Mouse (Mus musculus): ENCODE results near the gene Fcf1.

Gene Fcf1

DNA sequence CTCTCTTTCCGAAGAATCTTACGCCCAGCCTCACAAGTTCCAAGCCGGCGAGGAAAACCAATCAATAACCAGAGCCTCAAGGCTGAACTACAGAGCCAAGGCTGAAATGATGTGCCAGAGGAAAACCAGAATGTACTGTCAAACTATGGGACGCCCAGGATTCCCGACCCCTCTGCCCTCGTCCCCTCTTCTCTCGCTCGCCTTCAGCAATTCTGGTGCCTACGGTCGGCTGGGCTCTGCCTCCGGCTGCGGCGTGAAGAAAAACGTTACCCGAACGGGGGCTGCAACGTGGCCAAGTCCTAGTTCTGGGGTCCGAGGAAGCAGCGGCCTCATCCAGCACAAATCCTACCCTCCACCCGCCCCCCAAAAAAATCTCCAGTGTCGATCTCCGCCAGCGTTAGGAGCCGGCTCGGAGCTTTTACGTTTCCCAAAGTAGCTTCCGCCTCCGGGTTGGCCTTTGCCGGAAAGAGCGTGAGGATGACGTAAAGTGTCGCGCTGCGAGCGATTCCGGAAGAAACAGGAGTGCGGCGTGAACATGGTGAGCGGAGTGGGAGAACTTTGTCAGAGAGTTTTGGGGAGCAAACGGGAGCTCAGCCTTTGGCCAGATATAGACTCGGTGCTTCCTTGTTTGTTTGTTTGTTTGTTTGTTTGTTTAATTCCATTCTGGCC, at the start of gene Fcf1, which contains the start of gene Arel1:
Gene Fcf1, plus strand, starts transcription at position 470 of the 669 bp plus-strand sequence.
Gene Arel1, minus strand, starts transcription at position 473 of the 669 bp plus-strand sequence.
- DNase-seq = peak; percentile 92 to 95

DNA sequence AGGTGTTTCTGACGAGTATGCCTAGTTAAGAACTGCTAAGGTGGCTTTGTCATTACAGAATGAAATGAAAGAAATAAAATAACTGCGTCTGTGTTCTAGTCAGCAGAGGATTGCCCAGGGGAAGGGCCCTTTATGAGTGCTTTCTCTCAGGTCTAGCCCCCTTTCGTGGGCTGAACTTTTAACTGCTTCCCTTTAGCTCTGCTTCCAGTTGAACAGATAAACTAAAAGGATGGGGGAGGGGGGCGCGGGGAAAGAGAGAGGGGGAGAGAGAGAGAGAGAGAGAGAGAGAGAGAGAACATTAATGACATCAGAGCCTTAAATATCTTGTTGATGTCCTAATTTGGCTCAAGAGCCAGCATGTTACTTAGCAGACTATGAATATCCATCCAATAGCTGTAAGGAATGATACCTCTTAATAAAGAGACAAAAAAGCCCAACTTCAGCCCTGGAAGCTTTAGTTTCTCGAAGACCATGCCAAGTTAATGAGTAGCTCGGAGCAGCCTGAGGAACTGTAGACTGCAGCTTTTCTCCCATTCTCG, 48.7 kb upstream of the Fcf1 start:
- no peak for DNase-seq

DNA sequence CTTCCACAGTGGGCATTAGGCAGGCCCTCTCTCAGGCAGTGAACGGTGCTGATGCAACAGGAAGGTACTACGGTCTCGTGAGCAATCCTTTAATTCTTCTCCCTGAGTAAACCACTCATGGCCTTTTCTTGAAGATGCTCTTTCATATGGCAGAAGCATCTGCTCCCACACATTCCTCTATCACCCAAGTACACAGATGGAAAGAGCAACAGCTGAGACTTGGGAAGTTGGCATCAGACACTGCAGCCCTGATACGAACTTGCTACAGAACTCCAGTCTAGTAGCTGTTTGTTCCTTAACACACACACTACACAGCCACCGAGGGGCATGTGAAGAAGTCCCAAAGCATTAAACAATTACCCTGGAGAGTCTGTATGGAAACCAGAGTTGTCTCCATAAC, 46.4 kb upstream of the Fcf1 start:
- no peak for DNase-seq

DNA sequence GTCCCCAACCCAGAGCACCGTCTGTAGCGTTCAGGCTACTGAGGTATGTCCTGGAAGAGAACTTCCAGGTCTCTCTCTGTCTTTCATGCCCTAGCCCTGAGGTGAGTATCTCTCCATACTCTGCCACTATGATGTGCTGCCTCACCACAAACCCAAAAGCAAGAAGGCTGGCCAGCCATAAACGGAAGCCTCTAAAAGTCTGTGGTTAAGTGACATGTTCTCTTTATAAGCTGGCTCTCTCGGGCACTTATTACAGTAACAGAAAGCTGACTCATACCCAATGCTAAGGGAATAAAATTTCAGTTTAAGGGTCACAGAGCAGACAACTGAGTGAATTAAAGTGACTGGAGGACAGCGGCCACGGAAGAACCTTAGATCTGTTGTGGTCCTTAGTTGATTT, 44.2 kb upstream of the Fcf1 start:
- no peak for DNase-seq

DNA sequence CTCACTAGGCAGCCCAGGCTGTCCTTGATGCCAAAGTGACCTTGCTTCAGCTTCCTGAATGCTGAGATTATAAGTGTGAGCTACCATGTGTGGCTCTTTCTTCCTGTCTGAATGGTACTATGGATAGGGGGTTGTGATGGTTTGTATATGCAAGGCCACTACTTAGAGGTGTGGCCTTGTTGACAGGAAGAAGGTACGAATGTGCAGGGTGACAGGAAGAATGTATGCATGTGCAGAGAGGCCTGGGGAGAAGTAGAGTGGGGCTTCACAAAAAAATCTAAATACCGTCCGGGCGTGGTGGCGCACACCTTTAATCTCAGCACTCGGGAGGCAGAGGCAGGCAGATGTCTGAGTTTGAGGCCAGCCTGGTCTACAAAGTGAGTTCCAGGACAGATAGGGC, 38.5 kb upstream of the Fcf1 start:
- no peak for DNase-seq

DNA sequence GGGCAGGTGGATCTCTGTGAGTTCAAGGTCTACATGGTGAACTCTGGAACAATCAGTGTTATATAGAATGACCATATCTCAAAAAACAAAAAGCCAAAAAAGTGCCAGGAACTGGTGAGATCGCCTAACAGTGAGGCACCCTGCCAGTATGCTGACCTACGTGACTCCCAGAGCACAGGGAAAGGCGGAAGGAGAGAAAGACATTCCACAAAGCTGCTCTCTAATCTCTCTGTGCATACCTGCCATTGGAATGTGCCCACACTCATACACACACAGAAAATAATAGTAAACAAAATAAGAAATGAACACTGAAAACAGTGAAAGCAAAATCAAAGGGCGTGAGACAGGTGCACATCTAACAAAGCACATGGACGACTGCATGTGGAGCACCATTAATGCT, 35.4 kb upstream of the Fcf1 start:
- DNase-seq = no peak

DNA sequence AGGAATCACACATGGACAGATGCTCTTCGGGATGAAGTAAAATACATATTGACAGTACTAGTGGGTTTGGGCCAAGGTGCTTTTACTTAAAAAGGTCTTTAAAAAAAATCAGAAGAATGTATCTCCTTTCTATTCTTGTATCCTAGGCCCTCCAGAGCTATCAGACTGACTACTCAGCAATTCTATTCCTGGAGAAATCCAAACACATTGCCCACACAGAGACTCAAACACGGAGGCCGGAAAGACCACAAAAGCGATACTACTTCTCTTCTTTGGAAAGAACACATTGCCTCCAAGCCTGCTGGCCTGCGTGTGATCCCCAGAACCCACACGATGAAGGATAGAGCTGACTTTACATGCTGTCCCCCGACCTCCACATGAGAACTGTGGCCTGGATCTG, 31.6 kb upstream of the Fcf1 start:
- DNase-seq = no peak

DNA sequence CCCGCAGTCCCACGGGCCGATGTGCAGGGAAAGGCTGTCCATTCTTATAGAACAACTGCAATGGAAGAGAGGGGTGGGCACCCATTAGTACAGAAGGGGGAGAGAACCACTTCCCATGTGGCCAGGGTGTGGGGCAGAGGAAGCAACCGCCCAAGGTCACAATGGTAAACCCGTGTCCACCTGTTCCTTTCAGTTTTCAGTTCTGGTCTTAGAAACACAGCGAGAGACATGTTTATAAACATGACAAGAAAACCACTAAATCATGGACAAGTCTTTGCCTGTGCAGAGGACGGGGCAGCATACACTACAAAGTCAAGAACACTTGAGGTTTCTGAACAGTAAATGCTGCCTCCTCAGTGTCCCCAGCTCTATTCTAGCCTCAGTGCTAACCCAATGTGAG, 30.4 kb upstream of the Fcf1 start:
- DNase-seq = no peak

DNA sequence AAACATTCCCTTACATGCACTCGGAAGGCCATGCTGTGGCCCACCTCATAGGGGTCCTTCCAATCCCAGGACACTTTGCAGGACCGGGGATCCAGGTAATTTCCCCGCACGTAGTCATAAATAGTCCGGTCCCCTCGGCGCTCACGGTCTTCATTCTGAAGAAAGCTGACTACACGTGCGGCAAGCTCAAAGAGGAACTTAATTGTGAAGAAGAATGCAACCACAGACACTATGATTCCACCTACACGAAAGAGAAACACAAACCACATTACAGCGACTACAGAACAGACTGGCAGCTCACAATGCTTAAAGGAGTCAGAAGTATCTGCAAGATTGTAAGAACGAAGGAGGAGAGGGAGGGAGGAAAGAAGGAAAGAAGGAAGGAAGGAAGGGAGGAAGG, 29.0 kb upstream of the Fcf1 start:
- no peak for DNase-seq

DNA sequence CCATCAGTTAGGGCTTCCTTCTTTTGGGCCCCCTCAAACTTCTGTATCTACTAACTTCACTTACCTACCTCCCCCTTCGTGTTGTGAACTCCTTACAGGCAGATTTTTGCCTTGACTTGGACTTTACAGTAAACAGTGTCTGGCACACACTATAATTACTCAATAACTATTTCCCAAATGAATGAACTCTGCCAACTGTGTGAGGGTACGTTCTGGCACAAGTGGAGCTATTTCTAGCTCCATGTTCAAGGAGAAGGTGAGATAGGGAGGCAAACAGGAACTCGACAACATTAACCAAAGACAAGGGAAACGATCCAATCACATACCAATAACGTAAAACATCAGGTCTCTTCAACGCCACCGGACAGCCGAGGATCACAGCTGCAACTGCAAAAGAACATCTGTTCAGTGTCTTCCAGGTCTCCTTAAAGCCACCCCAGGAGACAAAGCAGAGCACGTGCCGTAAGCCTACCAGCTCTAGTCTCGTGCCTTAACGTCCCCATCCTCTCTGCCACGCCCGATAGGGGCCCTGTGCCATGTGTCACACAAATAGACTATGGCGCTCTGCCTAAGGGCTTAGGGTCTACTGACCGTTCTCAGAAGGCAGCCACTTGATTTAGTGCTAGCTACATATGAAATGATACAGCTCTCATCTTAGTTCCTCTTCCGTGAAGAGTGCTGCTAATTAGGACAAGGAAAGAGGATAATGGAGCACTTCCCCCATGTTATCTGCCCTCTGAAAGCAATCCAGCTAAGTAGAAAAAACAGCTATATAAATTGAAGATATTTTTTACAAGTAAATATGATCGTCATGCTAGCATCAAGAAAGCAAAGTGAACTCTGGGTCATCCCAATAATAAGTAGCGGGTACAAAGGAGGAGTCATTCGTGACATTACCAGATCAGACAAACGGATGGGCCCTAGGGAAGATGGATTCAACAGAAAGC, 27.4 kb upstream of the Fcf1 start:
- DNase-seq = no peak

DNA sequence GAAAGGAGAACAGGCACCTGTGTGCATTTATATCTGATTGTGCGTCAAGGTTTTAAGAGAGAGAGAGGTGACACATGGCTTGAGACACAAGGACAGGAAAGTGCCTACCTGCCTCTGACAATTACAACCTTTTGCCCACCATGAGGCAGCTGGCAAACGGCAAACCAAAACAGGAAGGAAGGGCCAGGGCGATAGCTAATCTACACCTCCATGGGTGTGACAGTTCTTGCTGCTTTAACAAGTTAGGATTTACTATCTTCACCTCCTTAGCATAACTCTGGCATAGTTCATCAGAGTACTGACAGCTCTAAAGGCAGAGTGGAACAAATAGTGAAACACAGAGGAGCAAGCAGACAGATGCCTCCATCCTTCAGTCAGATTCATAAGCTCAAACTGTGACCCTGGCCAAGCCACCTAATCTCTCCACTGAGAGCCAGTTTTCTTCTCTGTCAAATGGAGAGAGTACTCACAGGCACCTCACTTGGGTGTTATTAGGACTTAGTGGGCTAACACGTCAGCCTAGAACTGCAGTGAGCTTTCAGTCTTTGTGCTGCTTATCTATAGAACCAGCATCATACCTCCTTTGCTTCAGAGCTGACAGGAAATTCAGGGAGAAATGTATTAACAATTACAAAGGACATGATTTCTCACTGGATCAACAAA, 26.4 kb upstream of the Fcf1 start:
- DNase-seq = no peak

DNA sequence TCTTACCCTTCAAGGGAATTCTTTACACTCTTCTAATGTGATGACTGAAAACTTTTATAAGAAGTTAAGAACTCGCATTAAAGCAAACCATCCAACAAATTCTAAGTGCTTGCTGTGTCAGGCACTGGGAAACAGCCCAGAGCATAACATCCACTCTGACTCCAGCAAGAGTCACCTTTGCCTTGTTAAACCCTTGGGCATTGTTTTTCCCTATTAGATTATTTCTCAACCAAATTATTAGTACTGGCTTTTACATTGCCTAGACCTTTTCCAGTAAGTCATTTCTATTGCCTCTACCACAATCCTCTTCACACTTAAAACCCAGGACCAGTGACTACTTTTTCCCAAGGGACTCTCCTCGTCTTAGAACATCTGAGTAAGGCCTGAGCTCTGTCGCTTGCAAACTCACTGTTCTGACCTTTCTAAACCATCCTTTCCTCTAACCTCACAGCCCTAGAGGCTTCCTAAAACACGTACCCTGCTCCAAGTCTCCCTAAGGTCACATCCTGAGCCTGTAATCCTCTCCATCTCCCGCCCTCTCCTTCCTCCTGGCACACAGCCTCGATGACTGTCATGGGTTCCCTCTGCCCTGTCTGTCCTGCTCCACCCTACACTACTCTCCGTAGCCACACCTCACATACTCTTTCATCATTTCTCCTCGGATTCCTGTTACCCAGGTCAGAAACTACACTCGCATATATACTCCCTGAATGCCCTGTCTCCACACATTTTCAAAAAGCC, 25.7 kb upstream of the Fcf1 start:
- no peak for DNase-seq

DNA sequence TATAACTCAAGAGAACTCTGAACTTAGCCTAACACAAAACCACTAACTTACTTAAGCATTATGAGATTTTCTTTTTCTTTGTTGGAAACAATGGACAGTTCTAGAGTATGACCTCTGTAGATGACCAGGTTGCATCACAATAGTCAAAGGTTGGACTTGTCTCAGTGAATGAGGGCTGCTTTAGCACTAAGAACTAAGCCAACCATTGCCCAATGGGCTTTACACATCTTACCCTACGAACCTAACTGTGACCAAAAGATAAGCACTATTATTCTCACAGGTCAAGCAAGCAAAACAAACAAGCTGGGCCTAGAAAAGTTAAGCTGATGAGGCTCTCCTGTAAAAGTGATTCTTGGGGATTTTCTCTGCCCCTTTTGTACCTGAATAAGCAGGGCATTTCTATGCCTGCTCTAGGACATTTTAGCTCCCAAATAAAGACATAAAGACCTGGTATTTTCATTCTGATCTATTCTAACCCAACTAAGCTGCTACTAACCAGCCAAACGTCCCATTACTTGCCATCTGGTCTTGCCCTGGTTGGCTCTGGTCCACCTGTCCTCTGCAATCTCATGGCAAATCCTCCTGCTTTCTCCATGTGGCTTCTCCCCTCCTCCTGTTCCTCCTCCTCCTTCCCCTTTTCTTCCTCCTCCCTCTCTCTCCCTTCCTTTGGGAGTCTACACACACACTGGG, 22.7 kb upstream of the Fcf1 start:
- no peak for DNase-seq

DNA sequence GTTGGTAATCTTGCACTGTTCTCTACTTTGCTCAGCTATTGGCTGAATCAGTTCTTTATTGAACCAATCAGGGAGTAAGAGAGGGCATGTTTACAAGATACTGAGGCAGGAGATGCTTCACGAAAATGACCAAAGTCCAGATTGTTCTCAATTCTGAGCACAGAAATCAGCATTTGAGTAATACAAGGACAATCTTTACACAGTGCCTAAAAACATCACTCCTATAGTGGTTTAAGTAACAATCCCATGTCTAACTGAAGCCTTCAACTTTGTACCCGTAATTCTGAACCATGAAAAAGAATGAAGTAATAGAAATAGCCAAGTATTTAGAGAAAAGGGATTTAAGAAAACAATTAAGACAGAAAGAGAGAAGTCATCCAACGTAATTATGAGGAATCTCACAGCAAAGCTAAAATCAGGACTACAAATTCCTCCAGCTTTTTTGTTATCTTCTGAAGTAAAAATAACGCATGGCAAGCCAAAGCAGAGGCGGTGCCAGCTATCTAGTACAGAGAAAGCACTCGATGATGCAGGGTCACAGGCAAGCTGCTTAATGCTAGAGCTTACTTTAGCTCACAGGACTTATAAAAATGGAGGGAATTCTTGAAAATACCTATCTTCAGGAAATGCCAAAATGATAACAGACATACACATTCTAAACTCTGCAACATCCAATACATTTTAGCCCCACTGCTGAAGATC, 22.0 kb upstream of the Fcf1 start:
- DNase-seq = no peak

DNA sequence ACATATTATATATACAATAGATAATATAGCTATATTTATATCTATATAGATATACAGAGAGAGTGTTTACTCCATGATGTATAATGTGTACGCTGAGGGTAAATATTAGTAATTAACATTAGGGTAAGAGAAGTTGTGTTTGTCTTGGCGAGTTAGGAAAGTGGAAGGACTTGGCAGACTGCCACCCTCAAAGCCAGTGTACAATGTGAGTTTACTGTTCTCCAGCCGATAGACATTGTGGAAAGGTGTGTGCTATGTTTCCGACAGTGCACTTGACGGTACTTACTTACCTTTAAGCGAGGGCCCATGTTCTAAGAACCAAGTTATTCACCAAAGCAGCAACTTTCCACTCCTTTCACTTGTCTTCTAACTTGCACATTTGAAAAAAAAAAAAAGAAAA, 19.9 kb upstream of the Fcf1 start:
- peak in 1 of 2 experiments; percentile 18 for DNase-seq

DNA sequence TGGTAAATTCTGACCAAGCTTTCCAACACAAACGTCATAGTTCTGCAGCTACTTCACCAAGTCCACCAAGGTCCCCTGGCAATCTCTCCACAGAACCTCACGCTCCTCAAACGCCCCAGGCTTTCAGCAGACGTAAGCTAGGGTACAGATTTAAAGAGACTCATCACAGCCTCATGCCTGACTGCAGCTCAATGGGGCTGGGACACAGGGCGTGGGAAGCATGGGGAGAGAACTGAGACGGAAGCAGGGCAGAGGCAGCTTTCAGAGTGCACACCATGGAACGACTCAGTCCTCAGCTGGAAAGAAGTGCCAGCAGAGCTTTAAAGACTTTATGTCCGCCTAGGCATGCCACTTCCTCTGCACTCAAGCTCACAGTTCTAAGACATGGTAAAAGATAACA, 19.2 kb upstream of the Fcf1 start:
- no peak for DNase-seq

DNA sequence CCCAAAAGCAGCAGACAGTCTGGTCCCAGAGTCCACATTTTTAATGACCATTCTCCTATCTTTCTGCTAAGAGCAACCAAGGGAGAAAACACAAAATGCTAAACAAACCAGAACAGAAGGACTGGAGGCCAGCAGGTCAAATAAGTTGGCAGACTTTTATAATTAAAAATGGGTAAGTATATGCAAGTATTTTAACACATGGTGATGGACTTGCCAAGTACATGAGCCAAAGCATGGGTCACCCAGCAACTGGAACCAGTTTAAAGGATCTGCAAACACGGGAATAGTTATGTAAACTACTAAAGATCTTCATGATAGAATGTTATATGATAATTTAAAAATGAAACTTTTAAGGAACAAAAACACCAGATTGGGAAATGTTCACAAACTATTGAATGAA, 18.3 kb upstream of the Fcf1 start:
- no peak for DNase-seq

DNA sequence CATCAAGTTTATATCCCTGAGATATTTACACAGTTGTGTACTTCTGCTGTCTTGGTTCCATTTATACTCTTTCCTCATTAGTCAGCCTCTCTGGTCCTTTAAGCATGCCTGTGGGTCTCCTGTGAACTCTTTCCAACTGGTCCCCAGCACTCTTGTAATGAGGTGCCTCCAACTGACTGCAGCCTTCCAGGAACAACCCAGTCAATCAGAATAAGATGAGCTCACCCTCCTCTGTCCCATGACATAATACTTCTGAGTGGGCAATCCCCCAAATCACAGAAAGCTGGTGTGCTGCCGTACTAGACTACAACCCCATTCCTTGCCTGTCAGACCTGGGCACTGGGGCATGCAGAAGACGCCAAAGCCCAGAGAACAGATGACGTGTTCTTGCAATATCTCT, 14.4 kb upstream of the Fcf1 start:
- DNase-seq = no peak

DNA sequence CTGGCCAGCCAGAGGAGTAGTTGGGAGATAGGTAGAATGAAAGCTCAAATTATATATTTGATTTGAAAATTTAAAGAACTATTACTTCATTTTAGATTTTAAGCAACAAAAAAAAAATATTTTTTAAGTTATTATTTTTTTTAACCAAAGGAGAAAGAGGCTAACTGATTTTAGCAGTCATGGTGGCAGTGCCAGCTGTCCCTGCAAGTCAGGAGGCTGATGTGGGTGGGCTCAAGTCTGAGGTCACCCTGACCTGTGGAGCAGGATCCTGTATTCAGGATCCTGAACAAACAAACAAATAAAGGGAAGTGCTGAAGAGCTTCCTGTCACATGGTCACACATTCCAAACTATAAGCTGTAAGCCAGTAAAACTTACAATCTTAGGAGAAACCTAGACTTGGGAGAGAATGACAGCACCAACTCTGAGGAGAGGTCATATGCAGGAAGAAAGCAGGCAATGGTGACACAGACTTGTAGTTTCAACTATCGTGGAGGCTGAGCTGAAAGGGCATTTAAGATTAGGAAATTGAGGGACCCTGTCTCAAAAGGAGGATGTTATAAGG, 11.8 kb upstream of the Fcf1 start:
- DNase-seq = no peak

DNA sequence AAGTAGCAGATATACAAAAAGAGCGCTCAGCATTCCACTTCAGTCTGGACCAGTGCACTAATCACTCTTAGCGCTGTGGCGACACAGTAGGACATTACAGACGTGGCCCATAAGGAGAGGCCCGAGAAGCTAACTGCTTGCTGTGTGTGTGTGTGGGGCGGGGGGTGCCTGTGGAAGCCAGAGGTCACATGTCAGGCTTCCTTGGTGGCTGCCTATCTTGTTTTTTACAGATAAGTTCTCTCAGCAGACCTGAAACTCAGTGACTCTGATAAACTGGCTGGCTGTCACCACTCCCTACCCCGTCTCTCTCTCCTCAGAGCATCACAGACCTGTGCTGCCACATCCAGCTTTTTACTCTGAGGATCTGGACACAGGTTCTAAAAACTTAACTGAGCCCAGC, 8.1 kb upstream of the Fcf1 start:
- no peak for DNase-seq

Data from kidney, postnatal 25 days (tissue).